ENCODE assay signal across 7 mouse cellular contexts in the genomic region with DNA sequence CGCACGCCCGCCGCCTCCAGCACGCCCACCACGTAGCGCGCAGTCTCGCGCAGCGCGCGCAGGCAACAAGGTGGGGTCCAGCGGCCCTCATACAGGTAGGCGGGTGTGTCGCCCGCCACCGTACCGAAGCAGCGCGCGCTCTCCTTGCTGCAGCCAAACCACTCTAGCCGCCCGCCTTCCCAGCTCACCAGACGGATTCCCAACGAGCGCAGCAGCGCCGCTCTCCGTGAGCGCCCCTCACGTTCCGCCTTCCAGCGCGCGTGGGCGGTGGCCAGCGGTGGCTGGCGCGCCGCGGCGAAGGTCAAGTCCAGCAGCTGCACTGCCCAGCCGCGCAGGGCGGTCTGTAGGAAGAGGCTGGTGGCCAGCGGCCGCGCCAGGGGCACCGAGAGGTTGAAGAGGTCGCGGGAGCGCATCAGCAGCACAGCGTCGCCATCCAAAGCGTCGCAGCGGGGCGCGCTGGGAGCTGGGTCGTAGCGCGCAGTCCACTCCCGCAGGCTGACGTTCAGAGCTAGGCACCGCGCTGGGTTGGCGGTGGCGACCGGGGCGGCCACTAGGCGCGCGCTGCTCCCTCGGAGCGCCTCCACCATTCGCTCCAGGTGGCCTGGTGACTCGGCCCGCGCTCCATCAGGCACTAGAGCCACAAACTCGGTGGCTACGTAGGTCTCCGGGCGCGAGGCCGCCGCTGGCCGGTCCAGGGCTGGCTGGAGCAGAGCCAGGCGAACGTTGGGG. TPM values are rescaled to one million over a fixed set of nuclear protein-coding genes. Genes with fewer than 3 reads are reported as not detected.
A peak's percentile ranks its signal among the peaks of the same experiment; 100 is the strongest.
DNase-seq lines count a peak whose midpoint lies in the region; ATAC-seq and TF ChIP-seq lines count a peak whose summit lies in the region.

No protein-coding gene starts in this region.

- peak overlapping the region; percentile 84 for H3K4me2 ChIP-seq in lung, embryonic 16.5 days (ENCODE audit: low read depth, low read length)
- peak overlapping the region; percentile 77 for H3K4me2 ChIP-seq in forebrain, embryonic 13.5 days
- H3K4me2 ChIP-seq in neural tube, embryonic 14.5 days (ENCODE audit: low read depth, low read length), result peak overlapping the region; percentile 63

- DNase-seq in lung, postnatal 14 days, result no peak
- DNase-seq in cerebellum, adult 2 months, result peak; percentile 56 to 69
- DNase-seq in limb, embryonic 10.5 days (ENCODE audit: low spot score), result peak; percentile 75
- no peak for DNase-seq in thymus, adult 2 months

- H3K9me3 ChIP-seq in lung, embryonic 16.5 days (ENCODE audit: control insufficient read depth, low read length), result no peaks in the 10 kb centered on the region
- H3K9me3 ChIP-seq in forebrain, embryonic 13.5 days (replicated peaks), result no peaks in the 10 kb centered on the region
- H3K9me3 ChIP-seq in limb, embryonic 10.5 days (replicated peaks), result no peaks in the 10 kb centered on the region; the same call in 1 of the 2 replicates
- no peaks in the 10 kb centered on the region for H3K9me3 ChIP-seq in neural tube, embryonic 14.5 days (ENCODE audit: control insufficient read depth, low read length)

- peak overlapping the region; percentile 57 for H3K9ac ChIP-seq in lung, embryonic 16.5 days (ENCODE audit: low read length)
- peak overlapping the region; percentile 67 for H3K9ac ChIP-seq in forebrain, embryonic 13.5 days
- H3K9ac ChIP-seq in neural tube, embryonic 14.5 days (replicated peaks; ENCODE audit: low read depth, low read length), result peak overlapping the region; percentile 58

- ATAC-seq in lung, embryonic 16.5 days (ENCODE audit: low read depth), result peak; percentile 56
- ATAC-seq in forebrain, embryonic 13.5 days, result peak; percentile 39
- ATAC-seq in neural tube, embryonic 14.5 days (ENCODE audit: low read depth), result peak; percentile 50

- H3K27me3 ChIP-seq in lung, embryonic 16.5 days (ENCODE audit: control insufficient read depth, insufficient read depth, low read depth, low read length), result no peaks in the 10 kb centered on the region; the same call in 1 of the 2 replicates
- no peaks in the 10 kb centered on the region for H3K27me3 ChIP-seq in cerebellum, adult 2 months (ENCODE audit: control insufficient read depth, insufficient read depth, low read length)
- H3K27me3 ChIP-seq in forebrain, embryonic 13.5 days, result peaks cover 35% of the 10 kb centered on the region
- peaks cover 40% of the 10 kb centered on the region for H3K27me3 ChIP-seq in limb, embryonic 10.5 days (ENCODE audit: low read depth, poor library complexity, severe bottlenecking)
- no peaks in the 10 kb centered on the region for H3K27me3 ChIP-seq in neural tube, embryonic 14.5 days (ENCODE audit: control insufficient read depth, insufficient read depth, low read length)
- H3K27me3 ChIP-seq in thymus, adult 2 months (ENCODE audit: control insufficient read depth, insufficient read depth, low read length), result no peaks in the 10 kb centered on the region

- H3K36me3 ChIP-seq in lung, embryonic 16.5 days (ENCODE audit: control insufficient read depth, insufficient read depth, low read length), result peaks cover 13% of the 10 kb centered on the region
- peaks cover 41% of the 10 kb centered on the region for H3K36me3 ChIP-seq in forebrain, embryonic 13.5 days (ENCODE audit: poor library complexity, severe bottlenecking)
- H3K36me3 ChIP-seq in limb, embryonic 10.5 days, result peaks cover 63% of the 10 kb centered on the region
- H3K36me3 ChIP-seq in neural tube, embryonic 14.5 days (ENCODE audit: control insufficient read depth, insufficient read depth, low read length), result no peaks in the 10 kb centered on the region
- peaks cover 9% of the 10 kb centered on the region for H3K36me3 ChIP-seq in thymus, adult 2 months (ENCODE audit: control insufficient read depth, insufficient read depth, low read length)

- no peak overlapping the region for H3K27ac ChIP-seq in lung, embryonic 16.5 days (ENCODE audit: low read length)
- peak overlapping the region; percentile 14; the same call in 1 of the 2 replicates for H3K27ac ChIP-seq in cerebellum, adult 2 months (ENCODE audit: insufficient read depth, low read length)
- peak overlapping the region; percentile 72 for H3K27ac ChIP-seq in forebrain, embryonic 13.5 days
- peak overlapping the region; percentile 67 for H3K27ac ChIP-seq in limb, embryonic 10.5 days
- peak overlapping the region; percentile 81 for H3K27ac ChIP-seq in neural tube, embryonic 14.5 days (ENCODE audit: low read depth, low read length)
- H3K27ac ChIP-seq in thymus, adult 2 months (ENCODE audit: control insufficient read depth, insufficient read depth, low read length), result no peak overlapping the region

- H3K4me3 ChIP-seq in lung, embryonic 16.5 days (ENCODE audit: low read length), result peak overlapping the region; percentile 47
- H3K4me3 ChIP-seq in cerebellum, adult 2 months (replicated peaks; ENCODE audit: insufficient read depth, low read depth, low read length), result peak overlapping the region; percentile 48
- H3K4me3 ChIP-seq in forebrain, embryonic 13.5 days, result peak overlapping the region; percentile 47
- H3K4me3 ChIP-seq in limb, embryonic 10.5 days, result peak overlapping the region; percentile 56
- H3K4me3 ChIP-seq in neural tube, embryonic 14.5 days (ENCODE audit: low read depth, low read length), result peak overlapping the region; percentile 46
- no peak overlapping the region for H3K4me3 ChIP-seq in thymus, adult 2 months (ENCODE audit: control insufficient read depth, insufficient read depth, low read length)

- peaks cover 21% of the 10 kb centered on the region for H3K4me1 ChIP-seq in lung, embryonic 16.5 days (replicated peaks; ENCODE audit: control insufficient read depth, insufficient read depth, low read length)
- no peaks in the 10 kb centered on the region; the same call in 1 of the 2 replicates for H3K4me1 ChIP-seq in cerebellum, adult 2 months (ENCODE audit: control insufficient read depth, insufficient read depth, low read length)
- peaks cover 44% of the 10 kb centered on the region for H3K4me1 ChIP-seq in forebrain, embryonic 13.5 days
- peaks cover 42% of the 10 kb centered on the region for H3K4me1 ChIP-seq in limb, embryonic 10.5 days
- H3K4me1 ChIP-seq in neural tube, embryonic 14.5 days (ENCODE audit: control insufficient read depth, insufficient read depth, low read length), result peaks cover 27% of the 10 kb centered on the region
- no peaks in the 10 kb centered on the region for H3K4me1 ChIP-seq in thymus, adult 2 months (replicated peaks; ENCODE audit: control insufficient read depth, insufficient read depth, low read length)

- TF ChIP-seq POLR2A in cerebellum, adult 2 months (IDR thresholded peaks at IDR 0.05; ENCODE audit: borderline replicate concordance, insufficient read depth, low read length), result no peak
- TF ChIP-seq POLR2A in thymus, adult 2 months (IDR thresholded peaks at IDR 0.05; ENCODE audit: control insufficient read depth, extremely low read depth, insufficient read depth, low read length, poor library complexity), result no peak

- 8% methylated on average over 90 of the region's 90 CpGs for WGBS in lung, embryonic 16.5 days
- WGBS in cerebellum, adult 2 months, result 13% methylated on average over 86 of the region's 90 CpGs
- 5% methylated on average over 90 of the region's 90 CpGs for WGBS in forebrain, embryonic 13.5 days
- 6% methylated on average over 77 of the region's 90 CpGs for WGBS in limb, embryonic 10.5 days
- WGBS in neural tube, embryonic 14.5 days, result 4% methylated on average over 87 of the region's 90 CpGs
- WGBS in thymus, adult 2 months, result 97% methylated on average over 90 of the region's 90 CpGs

- TF ChIP-seq CTCF in cerebellum, adult 2 months (IDR thresholded peaks at IDR 0.05; ENCODE audit: borderline replicate concordance, insufficient read depth, low read depth, low read length), result peak; percentile 11; the same call in 1 of the 2 replicates
- no peak for TF ChIP-seq CTCF in thymus, adult 2 months (IDR thresholded peaks at IDR 0.05; ENCODE audit: borderline replicate concordance, control insufficient read depth, extremely low read depth, insufficient read depth, low read length, poor library complexity)

RNA-seq across cellular contexts. Expression of a gene that starts 4.6 kb away (rescaled TPM):
- 87.1 and 92.1 TPM in 2 replicates for polyA plus RNA-seq in lung, embryonic 16.5 days (2015; fragmentation: Nextera tagmentation; extraction: Ambion mirVana)
- polyA plus RNA-seq in cerebellum, adult 2 months (2012; rRNA removed), result 158 and 160 TPM in 2 replicates
- polyA plus RNA-seq in forebrain, embryonic 13.5 days (2015; fragmentation: Nextera tagmentation; extraction: Ambion mirVana), result 147 and 164 TPM in 2 replicates
- 130 and 145 TPM in 2 replicates for polyA plus RNA-seq in limb, embryonic 10.5 days (2016; fragmentation: Nextera tagmentation; extraction: Ambion mirVana)
- polyA plus RNA-seq in neural tube, embryonic 14.5 days (2014; fragmentation: Nextera tagmentation; extraction: Ambion mirVana), result 191 and 199 TPM in 2 replicates
- polyA plus RNA-seq in thymus, adult 2 months (2012; rRNA removed), result 307 and 318 TPM in 2 replicates

RNA-seq across cellular contexts. Expression of a gene that starts 5.4 kb away (rescaled TPM):
- polyA plus RNA-seq in lung, embryonic 16.5 days (2015; fragmentation: Nextera tagmentation; extraction: Ambion mirVana), result 28.1 and 28.9 TPM in 2 replicates
- 38.6 and 38.9 TPM in 2 replicates for polyA plus RNA-seq in cerebellum, adult 2 months (2012; rRNA removed)
- 24.0 and 28.0 TPM in 2 replicates for polyA plus RNA-seq in forebrain, embryonic 13.5 days (2015; fragmentation: Nextera tagmentation; extraction: Ambion mirVana)
- 27.2 and 33.1 TPM in 2 replicates for polyA plus RNA-seq in limb, embryonic 10.5 days (2016; fragmentation: Nextera tagmentation; extraction: Ambion mirVana)
- 44.5 and 51.5 TPM in 2 replicates for polyA plus RNA-seq in neural tube, embryonic 14.5 days (2014; fragmentation: Nextera tagmentation; extraction: Ambion mirVana)
- polyA plus RNA-seq in thymus, adult 2 months (2012; rRNA removed), result 48.7 and 51.5 TPM in 2 replicates

RNA-seq across cellular contexts. Expression of a gene that starts 29.9 kb away (rescaled TPM):
- 46.7 and 47.2 TPM in 2 replicates for polyA plus RNA-seq in lung, embryonic 16.5 days (2015; fragmentation: Nextera tagmentation; extraction: Ambion mirVana)
- polyA plus RNA-seq in cerebellum, adult 2 months (2012; rRNA removed), result 3.5 and 4.0 TPM in 2 replicates
- polyA plus RNA-seq in forebrain, embryonic 13.5 days (2015; fragmentation: Nextera tagmentation; extraction: Ambion mirVana), result 16.0 and 17.1 TPM in 2 replicates
- polyA plus RNA-seq in limb, embryonic 10.5 days (2016; fragmentation: Nextera tagmentation; extraction: Ambion mirVana), result 48.3 and 48.7 TPM in 2 replicates
- polyA plus RNA-seq in neural tube, embryonic 14.5 days (2014; fragmentation: Nextera tagmentation; extraction: Ambion mirVana), result 4.5 and 4.6 TPM in 2 replicates
- 254 and 310 TPM in 2 replicates for polyA plus RNA-seq in thymus, adult 2 months (2012; rRNA removed)

RNA-seq across cellular contexts. Expression of a gene that starts 31.6 kb away (rescaled TPM):
- polyA plus RNA-seq in lung, embryonic 16.5 days (2015; fragmentation: Nextera tagmentation; extraction: Ambion mirVana), result 21.7 and 23.3 TPM in 2 replicates
- polyA plus RNA-seq in cerebellum, adult 2 months (2012; rRNA removed), result 6.5 and 7.5 TPM in 2 replicates
- 7.7 and 8.3 TPM in 2 replicates for polyA plus RNA-seq in forebrain, embryonic 13.5 days (2015; fragmentation: Nextera tagmentation; extraction: Ambion mirVana)
- polyA plus RNA-seq in limb, embryonic 10.5 days (2016; fragmentation: Nextera tagmentation; extraction: Ambion mirVana), result 15.0 and 15.6 TPM in 2 replicates
- polyA plus RNA-seq in neural tube, embryonic 14.5 days (2014; fragmentation: Nextera tagmentation; extraction: Ambion mirVana), result 4.5 and 7.4 TPM in 2 replicates
- polyA plus RNA-seq in thymus, adult 2 months (2012; rRNA removed), result 363 and 406 TPM in 2 replicates

Comparison
In these comparisons a context has a peak if more than half of its experiments do, and no peak if none do; other contexts are left out.
1. H3K27ac ChIP-seq: peak in cerebellum, adult 2 months (single experiment), forebrain, embryonic 13.5 days (single experiment), limb, embryonic 10.5 days (single experiment) and neural tube, embryonic 14.5 days (single experiment); none in lung, embryonic 16.5 days (single experiment) and thymus, adult 2 months (single experiment).
2. DNase-seq: peak in cerebellum, adult 2 months (2 of 2) and limb, embryonic 10.5 days (single experiment); none in lung, postnatal 14 days (single experiment) and thymus, adult 2 months (single experiment).
3. Peak in every context shown above with its lines, with median percentiles within 50 percentile points of each other: ATAC-seq, H3K4me2 ChIP-seq and H3K9ac ChIP-seq.